Mouse (Mus musculus): ENCODE measurements around the gene Grm8. TPM values are rescaled to one million over a fixed set of nuclear protein-coding genes. Genes with fewer than 3 reads are reported as not detected.
"Not testable (repeated sequence)": the region's sequence is repeated elsewhere in the genome, so short reads cannot be mapped to it uniquely, and the experiment has no call there.

Grm8 gene
- polyA plus RNA-seq, 1 experiment from 2014 or later = 1.3 TPM

GRCm38 (mm10) chr6:27885786-27886185 is 249.2 kb downstream of the Grm8 start:
- H3K4me3 ChIP-seq (replicated peaks) = no peak overlapping the region
- H3K4me2 ChIP-seq = no peak overlapping the region
- 68% methylated on average over 1 of the region's 1 CpGs for WGBS
- H3K4me1 ChIP-seq (replicated peaks) = no peaks in the 10 kb centered on the region
- ATAC-seq (ENCODE audit: insufficient number of reproducible peaks, insufficient read depth, low FRiP score, low TSS enrichment, low read depth) = no peak
- H3K36me3 ChIP-seq = no peaks in the 10 kb centered on the region
- H3K9ac ChIP-seq (replicated peaks) = no peak overlapping the region
- H3K9me3 ChIP-seq = no peaks in the 10 kb centered on the region
- no peak overlapping the region for H3K27ac ChIP-seq
- no peaks in the 10 kb centered on the region for H3K27me3 ChIP-seq

- H3K27me3 ChIP-seq = no peaks in the 10 kb centered on the region
- H3K4me2 ChIP-seq = no peak overlapping the region
- no peak for ATAC-seq (ENCODE audit: insufficient number of reproducible peaks, insufficient read depth, low FRiP score, low TSS enrichment, low read depth)
- no peaks in the 10 kb centered on the region for H3K36me3 ChIP-seq
- H3K27ac ChIP-seq = no peak overlapping the region
- no peaks in the 10 kb centered on the region for H3K4me1 ChIP-seq (replicated peaks)
- H3K9me3 ChIP-seq = no peaks in the 10 kb centered on the region
- H3K4me3 ChIP-seq (replicated peaks) = no peak overlapping the region
- H3K9ac ChIP-seq (replicated peaks) = no peak overlapping the region
- 83% methylated on average over 1 of the region's 1 CpGs for WGBS
Measured at GRCm38 (mm10) chr6:27849644-27850043, 285.3 kb downstream of the Grm8 start.

GRCm38 (mm10) chr6:27836159-27836558 is 298.8 kb downstream of the Grm8 start:
- Histone ChIP-seq H3K4me2 (no peak overlapping the region), H3K27me3 (no peaks in the 10 kb centered on the region), H3K36me3 (no peaks in the 10 kb centered on the region), H3K9ac (replicated peaks) (no peak overlapping the region), H3K4me3 (replicated peaks) (no peak overlapping the region), H3K4me1 (replicated peaks) (no peaks in the 10 kb centered on the region), H3K27ac (no peak overlapping the region), H3K9me3 (no peaks in the 10 kb centered on the region)
- no peak for ATAC-seq (ENCODE audit: insufficient number of reproducible peaks, insufficient read depth, low FRiP score, low TSS enrichment, low read depth)
- 90% methylated on average over 1 of the region's 1 CpGs for WGBS

- H3K36me3 ChIP-seq; H3K27ac ChIP-seq; H3K4me3 ChIP-seq (replicated peaks); H3K27me3 ChIP-seq; ATAC-seq (ENCODE audit: insufficient number of reproducible peaks, insufficient read depth, low FRiP score, low TSS enrichment, low read depth); H3K9me3 ChIP-seq; H3K4me1 ChIP-seq (replicated peaks); H3K4me2 ChIP-seq; H3K9ac ChIP-seq (replicated peaks): not testable (repeated sequence)
- WGBS = 94% methylated on average over 2 of the region's 2 CpGs
Measured at GRCm38 (mm10) chr6:27819735-27820134, 315.2 kb downstream of the Grm8 start.

- Histone ChIP-seq H3K4me3 (replicated peaks) (no peak overlapping the region), H3K36me3 (no peaks in the 10 kb centered on the region), H3K9ac (replicated peaks) (no peak overlapping the region), H3K9me3 (no peaks in the 10 kb centered on the region), H3K27me3 (no peaks in the 10 kb centered on the region), H3K27ac (no peak overlapping the region), H3K4me2 (no peak overlapping the region), H3K4me1 (replicated peaks) (no peaks in the 10 kb centered on the region)
- no peak for ATAC-seq (ENCODE audit: insufficient number of reproducible peaks, insufficient read depth, low FRiP score, low TSS enrichment, low read depth)
- WGBS = 18% methylated on average over 5 of the region's 5 CpGs
Measured at GRCm38 (mm10) chr6:27812789-27813188, 322.2 kb downstream of the Grm8 start.

GRCm38 (mm10) chr6:27809996-27810395 is 325.0 kb downstream of the Grm8 start:
- ATAC-seq (ENCODE audit: insufficient number of reproducible peaks, insufficient read depth, low FRiP score, low TSS enrichment, low read depth) = no peak
- Histone ChIP-seq H3K27ac (no peak overlapping the region), H3K36me3 (no peaks in the 10 kb centered on the region), H3K27me3 (no peaks in the 10 kb centered on the region), H3K9me3 (no peaks in the 10 kb centered on the region), H3K4me3 (replicated peaks) (no peak overlapping the region), H3K4me1 (replicated peaks) (no peaks in the 10 kb centered on the region), H3K9ac (replicated peaks) (no peak overlapping the region), H3K4me2 (no peak overlapping the region)
- 92% methylated on average over 6 of the region's 6 CpGs for WGBS

- H3K27ac ChIP-seq = no peak overlapping the region
- no peaks in the 10 kb centered on the region for H3K4me1 ChIP-seq (replicated peaks)
- H3K4me2 ChIP-seq = no peak overlapping the region
- H3K27me3 ChIP-seq = no peaks in the 10 kb centered on the region
- no peaks in the 10 kb centered on the region for H3K36me3 ChIP-seq
- H3K9ac ChIP-seq (replicated peaks) = no peak overlapping the region
- no peak overlapping the region for H3K4me3 ChIP-seq (replicated peaks)
- H3K9me3 ChIP-seq = no peaks in the 10 kb centered on the region
- ATAC-seq (ENCODE audit: insufficient number of reproducible peaks, insufficient read depth, low FRiP score, low TSS enrichment, low read depth) = no peak
Measured at GRCm38 (mm10) chr6:27806741-27807140, 328.2 kb downstream of the Grm8 start.

GRCm38 (mm10) chr6:27800881-27801572 is 334.0 kb downstream of the Grm8 start:
- Histone ChIP-seq H3K27me3 (no peaks in the 10 kb centered on the region), H3K4me2 (no peak overlapping the region), H3K27ac (no peak overlapping the region)

GRCm38 (mm10) chr6:27798735-27799134 is 336.2 kb downstream of the Grm8 start:
- Histone ChIP-seq H3K27me3 (no peaks in the 10 kb centered on the region), H3K27ac (no peak overlapping the region), H3K4me2 (no peak overlapping the region), H3K9me3 (no peaks in the 10 kb centered on the region), H3K4me1 (replicated peaks) (no peaks in the 10 kb centered on the region), H3K4me3 (replicated peaks) (no peak overlapping the region), H3K36me3 (no peaks in the 10 kb centered on the region), H3K9ac (replicated peaks) (no peak overlapping the region)
- WGBS = 96% methylated on average over 3 of the region's 3 CpGs
- ATAC-seq (ENCODE audit: insufficient number of reproducible peaks, insufficient read depth, low FRiP score, low TSS enrichment, low read depth) = no peak

More at GRCm38 (mm10) chr6:27800881-27801572, 334.0 kb downstream of the Grm8 start:
- no peak overlapping the region for H3K4me3 ChIP-seq (replicated peaks)
- no peak overlapping the region for H3K9ac ChIP-seq (replicated peaks)
- 65% methylated on average over 6 of the region's 6 CpGs for WGBS
- ATAC-seq (ENCODE audit: insufficient number of reproducible peaks, insufficient read depth, low FRiP score, low TSS enrichment, low read depth) = no peak
- H3K4me1 ChIP-seq (replicated peaks) = no peaks in the 10 kb centered on the region
- H3K9me3 ChIP-seq = no peaks in the 10 kb centered on the region
- H3K36me3 ChIP-seq = no peaks in the 10 kb centered on the region

GRCm38 (mm10) chr6:27789566-27789965 is 345.4 kb downstream of the Grm8 start:
- 91% methylated on average over 3 of the region's 3 CpGs for WGBS
- H3K4me1 ChIP-seq (replicated peaks) = no peaks in the 10 kb centered on the region

GRCm38 (mm10) chr6:27789151-27789550 is 345.8 kb downstream of the Grm8 start:
- 81% methylated on average over 4 of the region's 4 CpGs for WGBS
- ATAC-seq (ENCODE audit: insufficient number of reproducible peaks, insufficient read depth, low FRiP score, low TSS enrichment, low read depth) = no peak
- Histone ChIP-seq H3K27me3 (no peaks in the 10 kb centered on the region), H3K4me3 (replicated peaks) (no peak overlapping the region), H3K4me2 (no peak overlapping the region), H3K9ac (replicated peaks) (no peak overlapping the region), H3K4me1 (replicated peaks) (no peaks in the 10 kb centered on the region), H3K27ac (no peak overlapping the region), H3K36me3 (no peaks in the 10 kb centered on the region), H3K9me3 (no peaks in the 10 kb centered on the region)

More at GRCm38 (mm10) chr6:27789566-27789965, 345.4 kb downstream of the Grm8 start:
- Histone ChIP-seq H3K4me2 (no peak overlapping the region), H3K9ac (replicated peaks) (no peak overlapping the region), H3K4me3 (replicated peaks) (no peak overlapping the region), H3K9me3 (no peaks in the 10 kb centered on the region), H3K36me3 (no peaks in the 10 kb centered on the region), H3K27me3 (no peaks in the 10 kb centered on the region), H3K27ac (no peak overlapping the region)
- no peak for ATAC-seq (ENCODE audit: insufficient number of reproducible peaks, insufficient read depth, low FRiP score, low TSS enrichment, low read depth)

GRCm38 (mm10) chr6:27782251-27782650 is 352.7 kb downstream of the Grm8 start:
- Histone ChIP-seq H3K36me3 (no peaks in the 10 kb centered on the region), H3K9ac (replicated peaks) (no peak overlapping the region), H3K4me3 (replicated peaks) (no peak overlapping the region), H3K4me1 (replicated peaks) (no peaks in the 10 kb centered on the region), H3K4me2 (no peak overlapping the region), H3K27me3 (no peaks in the 10 kb centered on the region), H3K27ac (no peak overlapping the region), H3K9me3 (no peaks in the 10 kb centered on the region)
- WGBS = 82% methylated on average over 1 of the region's 1 CpGs
- no peak for ATAC-seq (ENCODE audit: insufficient number of reproducible peaks, insufficient read depth, low FRiP score, low TSS enrichment, low read depth)
